Mouse (Mus musculus): ENCODE results near the gene Hikeshi. TPM values are rescaled to one million over a fixed set of nuclear protein-coding genes. Genes with fewer than 3 reads are reported as not detected.

Hikeshi gene
- total RNA-seq, 2 experiments from 2014 or later: 87.6 to 108 TPM

DNA sequence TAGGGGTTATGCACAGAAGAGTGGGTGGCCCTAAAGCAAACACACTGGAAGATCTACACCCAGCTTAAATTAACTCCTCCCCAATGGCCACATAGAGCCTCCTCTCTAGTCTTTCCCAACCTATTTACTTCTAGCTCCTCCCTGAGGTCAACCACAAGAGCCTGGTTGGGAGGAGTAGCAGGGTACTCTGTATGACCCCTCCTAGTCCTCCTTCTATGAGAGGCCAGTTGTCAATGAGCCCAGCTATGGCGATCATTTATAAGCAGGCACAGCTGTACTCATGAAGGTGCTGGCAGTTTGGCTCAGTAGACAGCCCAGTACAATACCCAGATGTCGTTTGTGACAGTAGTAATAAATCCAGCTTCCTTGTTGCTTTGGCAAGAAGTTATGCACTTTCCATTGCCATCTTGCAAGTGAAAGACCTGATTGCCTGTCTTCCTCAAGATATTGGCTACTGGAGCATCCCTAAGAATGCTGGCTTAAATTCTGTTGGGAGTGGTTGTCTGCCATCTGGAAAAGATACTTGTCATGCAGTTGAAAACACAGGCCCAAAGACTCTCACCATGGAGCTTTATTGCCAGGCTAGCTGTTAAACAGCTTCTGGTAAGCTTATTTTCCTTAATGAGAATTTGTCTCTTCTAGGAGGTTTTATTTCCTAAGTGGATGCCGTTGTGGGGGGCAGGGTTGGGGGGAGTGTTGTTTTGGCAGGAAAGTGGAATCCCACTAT lies 27.4 kb downstream of the Hikeshi start:
- DNase-seq: peak; percentile 22

DNA sequence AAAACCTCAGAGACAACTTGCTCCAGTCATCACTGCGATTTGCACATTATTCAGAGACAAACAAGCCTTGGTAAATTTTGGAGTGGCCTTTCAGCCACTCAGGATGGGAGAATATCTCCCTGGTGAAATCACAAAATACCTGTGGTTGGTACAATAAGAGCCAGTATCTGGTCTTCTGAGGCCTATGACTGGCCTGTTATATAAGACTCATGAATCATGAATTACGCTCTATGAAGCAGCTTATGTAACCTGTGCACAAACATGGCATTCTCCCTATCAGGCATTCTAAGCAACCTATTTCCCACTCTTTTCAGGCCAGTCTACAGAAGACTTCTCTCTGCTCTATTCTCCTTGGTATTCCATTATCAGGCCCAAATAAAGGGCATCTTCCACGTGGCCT lies 28.6 kb downstream of the Hikeshi start:
- no peak for DNase-seq

DNA sequence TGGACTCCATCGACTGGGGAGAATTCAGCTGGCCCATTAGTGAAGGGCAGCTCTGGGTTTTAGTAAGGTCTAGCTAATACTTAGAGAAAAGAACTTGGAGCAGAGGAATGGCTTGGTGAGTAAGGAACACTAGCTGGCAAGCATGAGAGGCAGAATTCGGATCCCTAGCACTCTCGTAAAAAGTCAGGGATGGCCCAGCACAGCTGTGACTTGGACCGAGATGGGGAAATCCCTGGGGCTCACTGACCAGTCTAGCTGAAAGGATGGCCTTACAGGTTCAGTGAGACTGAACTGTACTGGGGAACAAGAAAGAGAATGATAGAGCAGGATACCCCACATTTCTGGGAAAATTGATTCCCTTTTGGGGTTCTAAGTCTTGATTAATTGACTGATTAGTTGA lies 31.3 kb downstream of the Hikeshi start:
- DNase-seq: peak; percentile 46

DNA sequence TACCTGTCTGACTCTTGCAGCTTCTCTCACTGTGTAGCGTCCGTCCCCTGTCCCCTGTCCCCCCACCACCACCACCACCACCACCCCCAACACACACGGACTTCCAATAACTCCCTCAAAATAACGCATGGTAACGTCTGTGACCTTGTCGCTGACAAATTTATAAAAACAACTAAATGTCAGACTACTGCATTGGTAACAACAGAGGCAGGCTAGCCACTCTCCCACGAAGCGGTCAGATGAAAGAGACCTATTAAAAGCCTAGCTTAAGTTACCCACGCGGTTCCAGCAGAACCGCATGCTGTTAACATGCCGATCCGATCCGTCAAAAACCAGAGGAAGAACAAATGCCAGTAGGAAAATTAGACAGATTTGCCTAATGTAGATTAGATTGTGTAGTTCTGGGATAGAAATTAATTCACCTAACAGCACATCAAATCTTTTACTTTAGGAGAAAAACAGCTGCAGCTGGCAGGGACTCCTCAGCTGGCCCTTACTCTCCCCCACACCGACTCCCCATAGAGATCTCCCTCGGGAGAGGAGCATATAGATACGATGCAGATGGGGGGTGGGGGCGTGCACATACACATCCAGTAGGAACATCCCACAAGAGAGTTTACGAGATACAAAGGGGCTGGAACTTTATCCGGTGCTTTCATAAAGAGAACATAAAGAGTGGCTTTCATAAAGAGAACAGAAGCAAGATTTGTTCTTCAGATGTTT lies 31.9 kb downstream of the Hikeshi start:
- no peak for DNase-seq

DNA sequence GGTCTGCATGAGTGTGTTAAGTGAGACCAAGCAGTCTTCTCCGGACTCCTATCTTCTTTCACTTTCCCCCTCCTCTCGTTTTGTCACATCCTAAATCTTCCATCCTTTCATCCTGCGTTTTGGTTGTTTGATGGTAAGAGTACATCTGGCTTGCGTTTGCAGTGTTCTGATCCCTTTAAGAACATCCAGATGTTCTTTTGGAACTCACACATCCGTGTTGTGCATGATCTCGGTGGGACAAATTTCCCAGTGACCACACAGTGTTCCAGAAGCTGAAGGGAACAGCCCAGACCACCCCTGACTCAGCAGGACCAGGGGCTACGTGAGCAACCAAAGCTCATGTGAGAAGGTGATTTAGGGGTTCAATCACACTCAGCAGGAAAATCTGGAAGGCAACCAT lies 32.6 kb downstream of the Hikeshi start:
- no peak for DNase-seq

DNA sequence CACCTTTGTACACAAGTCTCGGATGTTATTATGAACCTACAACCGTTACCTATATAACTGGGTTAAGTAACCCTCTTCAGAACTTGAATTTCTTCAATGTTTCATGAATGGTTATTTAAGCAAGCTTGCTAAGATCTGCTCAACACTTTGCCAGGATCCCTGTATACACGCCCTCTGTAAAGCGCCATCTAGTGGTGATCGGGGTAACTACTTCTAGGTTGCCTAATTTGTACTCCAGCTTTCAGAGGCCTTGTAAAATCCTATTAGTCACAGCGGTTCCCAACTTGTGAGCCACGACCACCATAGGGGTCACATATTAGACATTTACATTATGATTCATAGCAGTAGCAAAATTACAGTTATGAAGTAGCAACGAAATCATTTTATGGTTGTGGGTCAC lies 33.1 kb downstream of the Hikeshi start:
- DNase-seq: peak; percentile 25

DNA sequence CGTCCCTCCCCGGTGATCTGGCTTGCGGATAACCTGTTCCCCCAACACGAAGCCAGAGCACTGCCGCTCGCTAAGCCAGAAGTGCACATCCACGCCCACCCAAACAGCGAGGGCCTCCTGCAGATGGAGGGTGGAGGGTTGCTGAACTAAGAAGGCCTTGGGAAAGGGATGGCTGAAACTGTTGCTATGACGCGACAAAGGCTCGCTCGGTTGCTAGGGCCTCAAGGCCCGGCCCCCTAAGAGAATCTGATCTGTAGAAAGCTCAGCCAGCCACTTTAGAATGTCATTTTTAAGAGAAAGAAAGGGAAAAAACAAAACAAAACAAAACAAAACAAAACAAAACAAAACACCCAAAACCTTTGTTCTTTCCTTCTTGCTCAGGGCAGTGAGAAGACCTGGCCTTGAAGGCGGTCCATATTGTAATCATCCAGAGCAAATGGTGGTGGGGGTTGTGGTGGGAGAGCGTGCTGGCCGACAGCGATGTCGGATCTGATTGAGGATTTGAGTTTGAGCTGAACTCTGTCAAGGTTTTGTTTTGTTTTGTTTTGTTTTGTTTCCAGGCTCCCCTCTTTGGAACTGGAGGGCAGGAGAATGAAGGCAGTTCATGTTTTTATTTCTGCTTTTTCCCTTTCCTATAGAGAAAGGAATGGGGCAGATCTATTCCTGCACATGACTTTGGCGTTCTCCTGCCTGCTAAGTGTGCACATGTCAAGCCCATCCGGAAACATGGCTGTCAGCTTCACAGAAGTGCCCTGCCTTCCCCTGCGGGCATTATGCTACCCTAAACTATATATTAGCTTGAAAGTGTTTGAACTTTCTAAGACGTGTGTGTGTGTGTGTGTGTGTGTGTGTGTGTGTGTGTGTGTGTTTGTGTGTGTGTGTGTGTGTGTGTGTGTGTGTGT lies 37.3 kb downstream of the Hikeshi start, which contains the start of gene Ccdc81:
Gene Ccdc81 (minus strand): TSS at position 188 of the 902 bp plus-strand sequence.
- no peak for DNase-seq

DNA sequence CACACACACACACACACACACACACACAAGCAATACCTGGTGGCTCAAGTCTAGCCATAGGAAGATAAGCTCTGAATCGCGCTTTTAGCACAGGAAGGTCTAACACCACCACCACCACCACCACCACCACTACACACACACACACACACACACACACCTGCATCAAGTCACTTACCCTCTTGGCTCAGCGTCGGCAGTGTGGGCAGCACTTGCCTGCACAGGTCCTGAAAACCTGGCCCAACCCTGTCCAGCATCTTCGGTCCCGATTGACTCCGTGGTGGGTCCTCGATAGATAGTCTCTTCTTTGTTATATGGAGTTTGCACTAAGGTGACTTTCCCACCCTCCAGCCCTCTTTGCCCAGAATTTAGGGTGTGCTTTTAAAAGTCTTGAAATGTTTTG lies 38.0 kb downstream of the Hikeshi start:
- DNase-seq: no peak

DNA sequence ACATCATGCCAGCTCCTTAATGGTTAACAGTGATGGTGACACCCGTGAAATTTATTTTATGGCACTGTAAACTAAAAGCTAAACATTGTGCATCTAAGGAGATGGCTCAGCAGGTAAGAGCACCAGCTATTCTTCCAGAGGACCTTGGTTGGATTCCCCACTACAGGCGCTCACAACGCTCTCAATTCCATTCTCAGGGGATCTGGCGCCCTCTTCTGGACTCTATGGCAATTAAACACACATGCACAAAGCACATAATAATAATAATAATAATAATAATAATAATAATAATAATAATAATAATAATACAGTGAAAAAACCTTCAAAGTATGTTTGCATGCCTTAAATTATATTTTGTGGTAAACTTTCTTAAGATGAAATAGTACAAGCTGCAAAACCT lies 49.1 kb downstream of the Hikeshi start:
- no peak for DNase-seq

DNA sequence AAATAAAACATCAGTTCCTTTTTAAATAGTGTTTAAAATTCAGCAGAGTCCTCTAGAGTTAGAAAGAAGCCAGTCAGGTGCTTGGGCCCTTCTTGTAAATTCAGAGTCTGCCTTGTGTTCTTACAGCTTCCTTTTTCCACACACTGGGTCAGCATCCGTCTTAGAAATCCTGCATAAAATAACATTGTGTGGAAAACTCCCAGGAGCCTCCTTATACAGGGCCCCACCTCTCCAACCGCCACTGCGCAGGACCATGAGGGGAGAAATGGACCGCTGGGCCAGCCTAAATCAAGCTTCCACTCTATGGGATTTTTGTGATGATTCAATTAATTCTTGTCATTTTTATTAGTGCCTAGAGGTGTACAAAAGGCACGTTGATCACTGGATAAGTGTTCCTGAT lies 49.6 kb downstream of the Hikeshi start:
- DNase-seq: no peak

DNA sequence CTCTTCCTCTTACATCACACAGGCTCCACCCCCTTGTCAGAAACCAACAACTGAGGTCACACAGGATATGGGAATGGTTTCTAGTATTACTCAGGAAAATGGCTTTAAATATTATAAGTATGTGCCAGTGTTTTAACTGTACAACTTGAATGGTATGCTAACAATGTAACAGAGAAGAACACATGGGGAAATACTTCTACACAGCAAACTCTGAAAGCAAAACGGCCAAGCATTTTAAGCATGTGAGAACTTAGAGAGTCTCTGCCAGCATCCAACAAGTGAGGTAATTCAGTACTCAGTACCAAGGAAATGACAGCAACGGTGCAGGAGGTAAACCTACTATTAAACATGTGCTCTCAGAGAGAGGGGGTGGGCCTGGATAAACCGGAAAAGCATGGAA lies 56.5 kb downstream of the Hikeshi start:
- DNase-seq: no peak

DNA sequence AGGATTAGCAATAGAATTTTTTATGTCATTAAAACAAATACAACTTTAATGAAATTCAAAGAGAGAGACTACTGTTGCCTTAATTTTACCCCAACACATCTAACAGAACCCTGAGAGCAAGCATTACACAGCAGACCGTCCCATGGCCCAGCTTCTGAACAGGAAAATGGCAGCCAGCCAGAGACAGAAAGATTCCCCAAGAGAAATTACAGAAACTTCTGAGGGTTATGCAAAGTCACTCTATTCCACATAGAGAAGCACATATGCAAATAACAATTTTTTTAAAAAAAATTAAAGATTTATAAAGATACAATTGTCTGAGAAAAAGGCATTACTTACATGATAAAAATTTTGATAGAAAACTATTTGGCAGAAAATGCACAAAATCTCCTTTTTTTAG lies 61.3 kb downstream of the Hikeshi start:
- no peak for DNase-seq

Other genes with a start within 250 kb of the Hikeshi start
- not detected for gene Ccdc81, start 37.6 kb downstream of the Hikeshi start, total RNA-seq (2021)
- 10 to 100 TPM; 21.7 to 30.8 TPM for gene Eed, start 39.8 kb upstream of the Hikeshi start, total RNA-seq (2021)
- 10 to 100 TPM; 78.3 to 79.6 TPM for gene Picalm, start 189.0 kb upstream of the Hikeshi start, total RNA-seq (2021)

All from gastrocnemius, postnatal 25 days (tissue).